Mouse (Mus musculus): Measurements from ENCODE around the gene Trp53tg5.

Trp53tg5 gene

DNA sequence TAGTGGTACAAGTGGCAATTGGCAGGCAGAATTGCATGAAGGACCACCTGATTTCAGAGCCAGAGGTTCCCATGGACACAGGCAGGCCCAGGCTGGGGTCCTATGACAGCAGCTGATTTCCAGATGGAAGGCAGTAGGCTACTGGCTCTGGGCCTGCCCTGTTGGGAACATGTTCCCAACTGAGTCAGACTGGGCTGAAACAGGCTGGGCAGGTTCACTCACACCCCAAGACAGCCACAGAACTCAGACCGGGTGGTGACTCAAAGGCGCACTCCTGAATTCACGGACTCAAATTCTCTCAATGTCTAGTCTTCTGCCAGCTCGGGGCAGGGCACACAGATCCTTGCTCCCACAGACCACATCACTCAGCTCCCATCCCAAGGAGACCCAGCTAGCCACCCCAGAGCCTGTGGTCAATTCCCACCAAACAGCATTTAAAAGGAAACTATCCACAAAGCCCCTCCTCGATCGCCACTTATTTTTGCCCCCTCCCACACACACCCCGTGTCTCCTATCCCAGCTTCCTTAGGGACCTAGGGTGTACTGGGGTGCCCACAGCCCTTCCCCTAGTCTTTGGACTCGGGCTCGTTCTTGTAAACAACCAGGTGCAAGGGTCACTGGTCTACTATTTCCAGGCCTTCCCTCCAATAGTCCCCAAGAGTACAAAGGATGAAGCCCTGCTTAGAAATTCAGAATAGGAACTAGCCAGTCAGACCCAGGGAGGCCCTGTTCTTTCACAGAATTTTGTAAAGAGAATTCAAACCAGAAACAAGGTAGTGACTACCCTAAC lies 41.7 kb downstream of the Trp53tg5 start:
- DNase-seq = no peak

- DNase-seq = peak in 1 of 2 experiments; percentile 21
Observed at GRCm38 (mm10) chr2:164430697-164431096, 42.8 kb downstream of the Trp53tg5 start.

- no peak for DNase-seq
Observed at GRCm38 (mm10) chr2:164429881-164430615, 43.5 kb downstream of the Trp53tg5 start.

DNA sequence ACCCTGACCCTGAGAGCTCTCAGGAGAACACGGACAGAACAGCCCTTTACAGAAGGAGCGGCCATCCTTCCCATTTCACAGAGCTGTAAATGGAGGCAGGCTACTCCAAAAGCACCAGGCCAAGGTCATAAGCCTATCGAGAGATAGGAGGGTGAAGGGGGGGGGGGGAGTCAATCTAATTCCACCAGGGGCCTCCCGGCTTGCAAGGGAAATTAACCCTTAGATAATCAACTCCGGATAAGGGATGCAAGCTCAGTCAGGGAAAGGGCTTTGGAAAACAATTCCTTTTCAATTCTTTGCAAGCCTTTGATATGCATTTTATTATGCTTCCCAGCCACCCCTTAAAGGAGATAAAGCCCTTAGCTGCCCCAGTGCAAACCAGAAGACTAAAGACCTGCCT lies 45.1 kb downstream of the Trp53tg5 start:
- DNase-seq = no peak

DNA sequence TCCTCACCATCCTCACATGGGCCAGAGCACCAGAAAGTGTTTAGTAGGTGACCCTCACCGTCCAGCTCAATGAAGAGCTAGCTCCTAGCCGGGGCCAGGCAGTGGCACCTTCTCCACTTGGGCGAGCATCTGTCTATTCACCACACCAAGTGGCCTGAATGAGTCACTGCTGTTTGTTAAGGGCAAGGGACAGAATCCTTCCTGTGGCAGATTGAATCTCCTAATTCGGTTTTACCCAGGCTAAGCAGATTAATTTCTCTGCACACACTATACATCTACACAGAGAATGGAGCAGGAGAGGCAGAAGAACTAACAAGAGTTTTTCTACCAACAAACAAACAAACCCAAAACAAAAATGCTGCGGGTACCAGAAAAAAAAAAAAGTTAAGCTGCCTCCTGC lies 46.6 kb downstream of the Trp53tg5 start:
- no peak for DNase-seq

GRCm38 (mm10) chr2:164426121-164426520 lies 47.4 kb downstream of the Trp53tg5 start:
- DNase-seq = no peak

DNA sequence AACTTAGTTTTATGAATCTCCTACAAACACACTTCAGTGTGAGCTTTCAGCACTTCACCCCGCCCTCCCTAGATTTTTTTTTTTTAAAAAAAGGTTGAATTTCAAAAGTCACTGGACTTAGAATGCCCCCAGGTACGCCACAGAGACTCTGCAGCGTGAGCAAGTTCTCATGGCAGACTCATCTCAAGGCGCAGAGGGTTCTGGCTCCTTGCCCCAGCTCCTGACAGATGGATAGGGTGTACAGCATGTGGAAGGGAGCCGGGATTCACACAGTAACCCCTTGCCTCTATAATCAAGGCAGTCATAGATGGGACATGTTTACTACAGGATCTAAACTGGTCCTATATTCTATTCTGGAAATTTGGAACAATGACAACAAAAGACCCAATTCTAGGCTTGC lies 48.1 kb downstream of the Trp53tg5 start:
- DNase-seq = no peak

DNA sequence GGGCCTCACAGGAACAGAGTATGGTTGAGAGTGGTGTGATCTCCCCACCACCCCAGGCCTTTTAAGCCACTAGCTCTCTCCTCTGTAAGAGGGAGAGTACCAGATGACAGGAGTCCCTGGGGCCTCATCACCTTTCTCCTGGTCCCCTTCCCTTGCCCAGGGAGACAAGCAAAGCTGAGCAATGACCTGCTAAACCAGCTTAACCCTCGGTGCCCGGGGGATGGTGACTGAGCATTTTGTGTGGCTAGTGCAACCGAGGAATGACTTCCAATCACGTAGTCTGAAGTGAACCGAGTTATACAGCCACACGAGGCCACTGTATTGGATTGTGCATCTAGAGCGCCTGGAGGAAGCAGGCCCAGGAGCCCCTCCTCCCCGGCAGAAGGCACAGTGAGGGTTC lies 49.1 kb downstream of the Trp53tg5 start:
- DNase-seq = no peak

DNA sequence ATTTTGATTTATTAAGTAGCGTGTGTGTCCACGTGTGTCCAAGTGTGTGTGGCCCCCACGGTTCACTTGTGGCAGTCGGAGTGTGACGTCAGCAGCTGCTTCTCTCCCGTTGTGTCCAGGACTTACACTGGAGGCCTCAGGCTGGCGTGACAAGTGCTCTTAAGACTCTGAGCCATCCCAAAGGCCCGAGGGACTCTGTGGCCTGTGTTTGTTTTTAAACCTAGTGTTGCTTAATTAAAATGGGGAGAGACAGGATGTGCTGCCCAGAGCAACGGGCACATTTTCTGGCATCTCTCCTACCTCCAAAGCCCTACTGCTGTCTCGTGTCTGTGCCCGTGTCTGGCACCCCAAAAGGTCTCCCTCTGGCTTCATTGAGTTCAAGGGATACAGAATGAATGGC lies 50.1 kb downstream of the Trp53tg5 start:
- DNase-seq = no peak

- DNase-seq = peak; percentile 25 to 34
Observed at GRCm38 (mm10) chr2:164422675-164423393, 50.7 kb downstream of the Trp53tg5 start.

GRCm38 (mm10) chr2:164421979-164422378 lies 51.5 kb downstream of the Trp53tg5 start:
- no peak for DNase-seq

DNA sequence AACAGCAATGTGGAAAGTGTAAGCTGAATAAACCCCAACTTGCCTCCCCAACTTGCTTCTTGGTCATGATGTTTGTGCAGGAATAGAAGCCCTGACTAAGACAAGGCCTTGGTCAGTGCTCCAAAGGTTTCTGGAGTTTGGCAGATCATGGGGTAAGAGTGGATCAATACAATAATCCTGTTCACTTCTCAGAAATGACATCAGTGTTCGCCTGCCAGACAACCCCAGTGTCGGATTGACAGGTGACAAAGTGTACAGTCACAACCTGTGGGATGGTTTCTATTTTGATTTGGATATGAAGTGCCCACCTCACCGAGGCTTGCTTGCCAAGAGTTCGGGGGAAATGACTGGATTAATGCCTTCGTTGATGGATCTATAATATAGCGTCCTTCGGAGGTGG lies 52.2 kb downstream of the Trp53tg5 start:
- no peak for DNase-seq
